Mouse (Mus musculus) monocyte, adult 59 days (primary cell): ENCODE data around the gene Gm10031. TPM values are rescaled to one million over a fixed set of nuclear protein-coding genes. Genes with fewer than 3 reads are reported as not detected.

ENCODE experiments used
- total RNA-seq, 2 experiments: library from RNA; stranded (reverse); gene quantifications; one replicate each; pipeline ENCODE4 v1.2.4; 2023

Gm10031 gene
- total RNA-seq = 10 to 100 TPM; 22.7 to 27.0 TPM

DNA sequence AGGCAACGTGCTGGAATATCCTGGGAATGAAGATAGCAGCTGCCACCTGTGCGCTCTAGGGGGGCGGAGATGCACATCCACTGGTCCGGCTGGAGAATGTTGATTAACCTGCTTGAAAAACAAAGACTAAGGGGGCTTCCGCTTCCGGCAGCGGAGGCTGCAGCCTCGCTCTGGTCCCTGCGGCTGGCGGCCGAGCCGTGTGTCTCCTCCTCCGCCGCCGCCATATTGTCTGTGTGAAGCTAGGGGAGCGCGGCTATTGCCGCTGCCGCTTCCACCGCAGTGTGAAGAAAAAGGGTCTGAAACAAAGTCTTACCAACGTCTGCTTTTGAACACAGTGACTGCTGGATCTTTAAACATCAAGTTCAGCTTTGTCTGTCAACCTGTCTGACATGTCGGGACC, at the start of gene Gm10031:
Gene Gm10031 (plus strand): TSS at position 171 of the 400 bp plus-strand sequence.

DNA sequence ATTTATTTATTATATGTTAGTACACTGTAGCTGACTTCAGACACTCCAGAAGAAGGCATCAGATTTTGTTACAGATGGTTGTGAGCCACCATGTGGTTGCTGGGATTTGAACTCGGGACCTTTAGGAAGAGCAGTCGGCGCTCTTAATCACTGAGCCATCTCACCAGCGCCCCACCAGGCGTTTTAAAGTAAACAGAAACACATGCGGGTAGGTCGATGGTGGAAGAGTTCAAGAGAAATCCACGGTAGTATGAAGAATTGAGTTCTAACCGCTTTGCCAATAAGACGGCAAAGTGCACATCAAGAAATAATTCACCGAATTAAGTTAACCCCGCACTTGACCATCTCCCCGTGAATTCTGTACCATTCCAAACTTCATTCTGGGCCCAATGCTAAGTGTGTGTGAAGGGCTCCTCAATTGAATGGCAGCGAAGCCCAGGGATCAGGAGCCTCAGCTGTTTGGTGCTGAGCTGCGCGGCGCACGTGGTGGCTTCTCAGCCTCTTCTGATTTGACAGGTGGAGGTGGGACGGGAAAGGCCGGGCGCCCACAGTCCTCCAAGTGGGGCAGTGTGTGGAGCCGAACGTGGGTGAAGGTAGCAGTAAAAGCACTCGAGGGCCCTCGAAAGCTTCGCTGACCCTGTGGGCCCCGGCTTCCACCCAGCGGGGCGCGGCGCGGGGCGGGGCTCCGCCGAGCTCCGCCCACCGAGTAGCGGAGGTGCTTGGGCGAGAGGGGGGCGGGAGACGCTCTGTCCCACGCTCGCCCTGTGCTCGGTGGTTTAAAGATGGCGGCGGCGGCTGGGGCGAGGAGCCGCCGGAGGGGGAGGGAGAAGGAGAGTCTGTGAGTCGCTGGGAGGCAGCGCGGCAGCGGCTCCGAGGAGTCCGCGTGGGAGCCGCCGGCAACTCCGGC, 34.5 kb downstream of the Gm10031 start, which contains the start of gene Abl2:
Gene Abl2 (plus strand): TSS at position 763 of the 907 bp plus-strand sequence.

Other genes with a start within 250 kb of the Gm10031 start
- gene Tdrd5, start 220.3 kb upstream of the Gm10031 start, total RNA-seq = not detected
- gene Nphs2, start 213.3 kb upstream of the Gm10031 start, total RNA-seq = not detected
- gene Gm2000, start 158.0 kb upstream of the Gm10031 start, total RNA-seq = 100 to 1,000 TPM; 692 to 734 TPM
- gene Axdnd1, start 102.9 kb upstream of the Gm10031 start, total RNA-seq = 1 to 10 TPM; 1.6 to 2.0 TPM
- 100 to 1,000 TPM; 291 to 293 TPM for gene Soat1, start 49.7 kb upstream of the Gm10031 start, total RNA-seq
- gene Abl2, start 34.8 kb downstream of the Gm10031 start, total RNA-seq = 10 to 100 TPM; 32.7 to 42.4 TPM
- 10 to 100 TPM; 47.0 to 48.1 TPM for gene Tor3a, start 150.3 kb downstream of the Gm10031 start, total RNA-seq
- gene Fam20b, start 195.1 kb downstream of the Gm10031 start, total RNA-seq = 10 to 100 TPM; 22.8 to 23.3 TPM